Mouse (Mus musculus) cerebellum, adult (tissue): ENCODE measurements around the gene Bag5.
"Not testable (repeated sequence)": the region's sequence is repeated elsewhere in the genome, so short reads cannot be mapped to it uniquely, and the experiment has no call there.

ENCODE experiments used
- ATAC-seq: cut with Nextera tagmentation; 2 replicates; pipeline ENCODE4 v1.9.2; 2017; ENCODE audit warnings: mild to moderate bottlenecking, moderate library complexity, mixed read lengths; ENCODE audit not compliant: insufficient number of reproducible peaks, low FRiP score, low TSS enrichment

Bag5 gene

DNA sequence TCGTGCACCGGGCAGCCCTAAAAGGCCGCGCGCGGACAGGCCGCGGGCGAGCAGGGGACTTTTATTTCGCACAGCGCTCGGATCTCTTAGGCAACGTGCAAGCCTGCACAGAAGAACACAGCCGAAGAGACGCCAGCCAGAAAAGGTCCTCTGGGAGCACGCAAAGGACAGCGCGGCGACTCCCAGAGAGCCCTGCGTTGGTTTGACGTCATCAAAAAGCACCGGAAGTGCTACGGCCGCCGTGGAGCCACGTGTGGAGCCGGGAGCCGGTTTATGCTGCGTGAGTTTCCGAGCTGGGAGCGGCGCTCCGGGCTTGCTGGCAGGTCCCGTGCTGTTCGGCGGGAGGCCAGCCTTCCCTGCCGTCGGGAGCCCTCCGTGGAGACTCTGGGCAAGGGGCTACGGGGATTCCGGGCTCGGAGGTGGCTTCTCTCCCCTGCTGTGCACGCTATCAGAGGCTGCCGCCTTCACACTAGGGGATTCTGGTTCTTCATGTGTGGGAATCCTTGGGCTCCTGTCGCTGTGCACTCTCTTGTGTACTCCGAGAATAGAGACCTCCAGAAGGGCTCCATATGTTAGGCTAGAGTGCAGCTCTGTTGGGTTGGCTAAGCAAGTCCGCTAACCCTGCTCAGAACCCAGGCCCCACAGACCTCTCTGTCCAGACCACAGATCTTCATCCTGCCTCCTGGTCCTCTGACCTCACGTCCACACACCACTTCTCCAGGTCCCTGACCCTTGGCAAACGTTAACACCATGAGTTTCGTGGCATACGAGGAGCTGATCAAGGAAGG, 35.0 kb downstream of the Bag5 start, which contains the start of gene Trmt61a:
Trmt61a (plus strand) TSS at position 224 of the 788 bp plus-strand sequence.
- peak; percentile 63 for ATAC-seq

DNA sequence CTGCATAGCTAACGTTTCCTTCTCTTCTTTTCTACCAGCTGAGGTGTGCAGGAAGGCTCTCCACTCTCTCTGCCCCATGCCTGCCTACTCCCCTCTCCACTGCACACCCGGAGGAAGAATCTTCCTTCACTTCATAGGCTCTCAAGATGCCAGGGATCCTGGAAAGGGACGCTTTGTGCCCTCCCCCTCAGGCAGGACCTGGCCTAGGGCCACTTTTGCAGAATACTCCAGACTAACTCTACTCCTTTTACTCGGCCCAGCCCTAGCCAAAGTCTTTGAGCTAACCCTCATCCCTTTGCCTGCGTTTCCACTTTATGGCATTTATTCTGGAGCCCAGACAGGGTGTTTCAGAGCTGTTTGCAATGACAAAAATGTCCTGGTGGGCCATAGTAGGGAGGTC, 35.6 kb downstream of the Bag5 start:
- ATAC-seq: no peak

DNA sequence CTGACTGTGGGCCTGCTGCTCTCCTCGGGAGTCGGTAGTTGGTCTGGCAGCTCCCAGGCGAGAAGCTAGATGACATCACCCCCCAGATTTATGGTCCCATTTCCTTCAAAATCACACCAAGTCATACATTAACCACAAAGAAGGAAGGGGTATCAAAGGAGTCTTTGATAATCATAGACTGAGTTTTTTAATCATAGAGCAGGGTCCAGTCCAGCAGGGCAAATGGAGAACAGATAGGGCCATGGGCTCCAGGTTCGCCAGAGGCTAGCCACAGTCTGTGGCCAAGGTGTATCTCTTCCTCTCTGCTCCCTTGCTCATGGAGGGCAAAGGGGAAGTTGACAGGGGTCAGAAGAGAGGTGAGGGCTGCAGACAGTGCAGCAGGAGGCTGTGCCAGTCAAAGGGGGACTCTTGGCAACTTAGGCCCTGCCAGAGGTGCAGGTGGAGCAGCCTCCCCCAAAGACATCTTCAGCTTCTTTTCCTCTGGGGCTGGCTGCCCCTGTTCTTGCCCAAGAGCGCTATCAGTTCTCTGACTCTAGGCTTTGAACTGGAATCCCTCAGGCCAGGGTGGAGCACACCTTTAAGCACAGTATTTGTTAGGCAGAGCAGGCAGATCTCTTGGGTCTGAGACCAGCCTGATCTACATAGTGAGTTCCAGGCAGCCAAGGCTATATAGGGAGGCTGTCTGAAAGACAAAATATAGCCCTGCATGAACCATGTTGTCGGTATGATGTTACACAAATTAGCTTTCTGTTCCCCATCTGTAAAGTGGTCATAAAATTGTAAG, 37.1 kb downstream of the Bag5 start:
- no peak for ATAC-seq

DNA sequence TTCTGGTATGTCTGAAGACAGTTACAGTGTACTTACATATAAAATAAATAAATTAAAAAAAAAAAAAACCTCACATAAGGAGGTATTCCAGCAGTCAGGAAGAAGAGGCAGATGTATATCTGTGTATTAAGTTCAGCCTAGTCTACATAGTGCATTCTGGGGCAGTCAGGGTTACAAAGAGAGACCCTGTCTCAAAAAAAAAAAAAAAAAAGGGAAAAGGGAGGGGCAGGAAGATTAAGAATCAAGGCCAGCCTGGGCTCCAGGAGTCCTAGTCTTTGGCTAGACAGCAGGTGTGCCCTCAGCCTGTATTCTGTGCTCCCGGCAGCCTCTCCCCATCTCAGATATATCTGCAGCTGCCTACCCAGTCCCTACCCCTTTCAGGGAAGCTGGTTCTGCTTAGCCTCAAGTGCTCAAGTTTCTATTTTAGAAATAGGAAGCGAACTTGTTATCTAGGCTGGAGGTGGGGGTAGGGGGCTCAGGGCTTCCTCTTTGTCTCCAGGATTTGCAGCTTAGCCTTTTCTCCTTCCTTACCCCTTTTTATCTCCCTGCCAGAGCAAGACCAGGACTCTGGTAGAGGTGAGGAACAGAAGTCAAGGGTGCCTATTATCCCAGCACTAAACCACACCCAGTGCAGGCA, 38.1 kb downstream of the Bag5 start:
- ATAC-seq: no peak

DNA sequence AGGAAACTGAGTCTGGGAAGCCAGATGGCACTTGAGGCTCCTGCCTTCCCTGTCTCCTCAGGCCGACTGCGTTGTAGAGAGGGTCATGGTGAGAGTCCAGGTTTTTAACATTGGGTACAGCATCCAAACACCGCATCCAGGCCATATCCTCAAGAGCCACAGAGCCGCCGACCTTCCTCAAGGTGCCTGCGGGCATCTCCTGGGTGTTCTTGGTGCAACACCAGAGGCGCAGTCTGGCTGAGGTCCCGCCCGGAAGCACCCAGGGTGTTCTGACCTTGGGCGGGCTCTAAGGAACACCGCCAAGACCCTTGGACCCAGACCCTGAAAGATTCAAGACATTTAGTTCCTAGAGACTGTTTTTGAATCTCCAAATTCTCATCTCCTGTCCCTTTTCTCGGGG, 40.5 kb downstream of the Bag5 start:
- peak; percentile 11; the same call in 1 of the 2 replicates for ATAC-seq

DNA sequence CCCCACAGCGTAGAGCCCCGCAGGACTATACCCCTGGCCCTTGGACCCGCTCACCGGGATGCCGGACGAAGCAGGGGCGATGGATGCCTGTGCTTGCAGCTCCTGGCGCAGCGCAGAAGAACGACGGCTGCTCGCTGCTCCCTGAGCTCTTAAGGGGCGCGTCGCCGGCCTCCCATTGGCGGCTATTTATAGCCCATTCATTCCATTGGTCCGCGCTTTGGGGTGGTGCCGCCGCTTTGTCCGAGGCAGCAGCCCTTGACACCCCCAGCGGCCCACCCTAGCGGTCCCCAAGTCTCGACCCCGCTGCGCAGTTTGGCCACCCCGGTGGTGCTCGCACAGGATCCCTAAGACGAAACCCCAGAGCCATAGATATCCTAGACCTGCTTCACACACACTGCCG, 40.9 kb downstream of the Bag5 start, which contains the start of gene Ckb:
Ckb (minus strand) TSS at position 163 of the 400 bp plus-strand sequence.
- ATAC-seq: peak; percentile 74

DNA sequence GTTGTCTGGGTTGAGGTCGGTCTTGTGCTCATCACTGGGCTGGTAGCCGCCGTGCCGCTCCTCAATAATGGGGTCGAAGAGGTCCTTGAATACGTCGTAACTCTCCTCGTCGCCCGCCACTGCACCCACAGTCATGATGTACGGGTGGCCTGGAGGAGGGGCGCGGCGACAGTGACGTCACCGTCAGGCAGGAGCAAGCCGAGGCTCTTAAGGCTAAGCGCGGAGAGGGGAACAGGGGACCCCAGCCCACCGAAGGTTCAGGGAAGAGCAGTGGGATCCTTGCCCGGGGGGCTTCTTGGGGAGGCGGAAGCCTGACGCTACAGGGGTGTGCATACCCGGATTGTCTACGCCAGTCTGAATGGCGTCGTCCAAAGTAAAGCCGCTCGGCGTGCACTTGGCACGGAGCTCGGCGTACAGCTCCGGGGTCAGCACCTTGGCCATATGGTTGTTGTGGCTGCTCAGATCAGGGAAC, 41.6 kb downstream of the Bag5 start:
- ATAC-seq: peak; percentile 19; the same call in 1 of the 2 replicates

DNA sequence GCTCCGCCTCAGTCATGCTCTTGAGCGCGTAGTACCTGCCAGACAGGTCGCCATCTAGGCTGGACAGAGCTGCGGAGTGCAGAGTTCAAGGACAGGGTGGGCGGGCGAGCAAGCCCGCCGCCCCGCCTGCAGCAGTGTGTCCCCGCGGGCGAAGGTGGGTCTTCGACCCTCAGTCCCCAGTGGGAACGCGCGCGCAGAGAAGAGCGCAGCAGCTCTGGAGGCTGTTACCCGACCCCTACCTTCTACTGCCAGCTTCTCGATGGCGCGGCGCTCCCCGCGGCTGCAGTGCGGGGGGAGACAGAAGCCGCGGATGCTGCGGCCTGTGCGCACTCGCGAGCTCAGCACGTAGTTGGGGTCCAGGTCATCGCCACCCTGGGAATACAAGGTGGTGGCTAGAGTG, 42.1 kb downstream of the Bag5 start:
- no peak for ATAC-seq

DNA sequence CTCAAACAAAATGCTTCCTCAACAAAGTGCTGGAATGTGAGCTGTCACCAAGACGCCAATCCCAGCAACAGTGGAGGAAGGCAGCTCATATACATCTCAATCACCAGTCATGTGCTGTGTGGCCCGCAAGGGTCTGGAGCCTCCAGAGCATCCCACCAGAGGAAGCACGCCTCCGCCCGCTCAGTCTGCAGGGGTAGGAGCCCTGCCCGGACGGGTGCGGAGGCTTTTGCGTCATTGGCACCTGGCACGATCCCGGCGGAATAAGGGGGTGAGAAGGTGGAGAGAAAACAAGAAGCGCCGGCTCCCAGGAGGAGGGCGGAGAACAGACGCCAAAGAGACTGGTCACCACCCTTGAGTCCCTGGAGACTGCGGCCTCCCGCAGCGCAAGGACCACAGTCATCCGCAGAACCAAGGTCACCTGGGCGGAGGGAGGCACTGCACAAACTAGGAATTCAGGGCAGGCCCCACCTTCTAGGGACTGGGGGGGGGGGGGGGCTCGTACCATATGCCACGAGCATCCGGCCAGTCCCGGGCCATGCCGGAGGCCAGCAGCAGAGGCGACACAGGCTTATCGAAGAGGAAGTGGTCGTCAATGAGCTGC, 42.6 kb downstream of the Bag5 start:
- ATAC-seq: peak; percentile 37; the same call in 1 of the 2 replicates

DNA sequence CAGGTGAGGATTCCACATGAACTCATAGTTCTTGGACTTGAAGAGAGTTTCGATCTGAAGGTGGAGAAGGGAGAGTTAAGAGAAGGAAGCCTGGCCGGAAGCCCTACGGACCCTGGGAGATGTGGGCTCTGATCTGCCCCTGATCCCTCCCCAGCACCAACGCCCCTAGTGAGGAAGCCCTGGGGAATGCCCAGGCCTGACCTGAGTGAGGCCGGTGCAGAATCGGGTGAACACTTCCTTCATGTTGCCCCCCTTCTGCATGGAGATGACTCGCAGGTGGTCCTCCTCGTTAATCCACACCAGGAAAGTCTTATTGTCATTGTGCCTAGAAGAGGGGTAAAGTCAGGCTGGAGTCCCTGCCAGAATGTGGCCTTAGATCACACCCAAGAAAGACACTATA, 43.1 kb downstream of the Bag5 start:
- no peak for ATAC-seq

DNA sequence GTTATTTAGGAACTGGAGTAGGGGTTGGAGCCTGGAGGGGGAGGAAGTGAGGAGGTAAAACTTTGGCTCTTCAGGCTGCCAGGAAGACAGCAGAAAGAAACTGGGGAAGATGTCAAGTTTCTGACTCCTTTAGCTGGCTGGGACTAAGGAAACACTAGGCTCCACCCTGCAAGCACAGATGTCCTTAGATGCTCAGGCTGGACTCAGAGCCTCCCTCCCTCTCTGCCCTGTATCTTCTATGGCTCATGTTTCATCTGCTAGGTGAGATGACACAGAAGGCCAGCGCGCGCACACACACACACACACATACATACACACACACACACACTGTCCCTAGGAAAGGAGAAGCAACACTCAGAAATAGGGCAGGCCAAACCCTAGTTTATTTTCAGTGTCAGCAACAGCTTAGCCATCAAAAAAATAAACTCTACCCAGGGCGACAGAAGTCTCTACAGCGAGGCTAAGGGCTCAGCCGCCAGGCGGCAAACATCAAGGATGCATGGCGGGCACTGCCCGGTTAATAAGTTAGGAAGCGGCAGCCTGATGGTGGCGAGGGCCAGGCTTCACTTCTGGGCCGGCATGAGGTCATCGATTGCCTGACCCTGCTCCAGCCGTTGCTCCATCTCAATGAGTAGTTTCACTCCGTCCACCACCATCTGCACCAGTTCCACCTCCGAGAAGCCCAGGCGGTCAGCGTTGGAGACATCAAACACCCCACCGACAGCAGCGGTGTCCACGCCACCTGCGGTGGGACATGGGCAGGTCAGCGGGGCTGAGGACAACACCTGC, 43.9 kb downstream of the Bag5 start:
- ATAC-seq: no peak

DNA sequence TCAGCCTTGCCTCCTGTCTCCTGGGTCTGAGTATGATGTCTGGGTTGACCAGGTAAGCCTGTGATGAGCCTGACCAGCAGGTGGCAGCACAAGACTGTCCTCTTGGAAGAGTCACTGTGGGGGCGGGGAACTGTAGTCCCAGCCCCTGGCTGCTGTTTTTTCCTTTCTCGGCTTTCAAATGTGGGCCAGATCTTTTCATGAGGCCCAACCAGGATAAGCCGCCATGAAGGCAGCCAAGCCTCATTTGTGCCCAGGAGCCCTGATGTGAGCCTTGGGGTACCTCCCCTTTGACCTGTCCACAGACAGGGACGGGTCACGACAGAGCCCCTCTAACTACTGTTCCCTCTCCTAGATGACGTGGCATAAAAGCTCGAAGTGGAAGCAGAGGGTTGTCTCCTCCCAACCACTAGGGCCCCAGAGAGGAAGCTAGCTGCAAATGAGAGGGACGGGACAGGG, 44.6 kb downstream of the Bag5 start:
- ATAC-seq: peak; percentile 42

DNA sequence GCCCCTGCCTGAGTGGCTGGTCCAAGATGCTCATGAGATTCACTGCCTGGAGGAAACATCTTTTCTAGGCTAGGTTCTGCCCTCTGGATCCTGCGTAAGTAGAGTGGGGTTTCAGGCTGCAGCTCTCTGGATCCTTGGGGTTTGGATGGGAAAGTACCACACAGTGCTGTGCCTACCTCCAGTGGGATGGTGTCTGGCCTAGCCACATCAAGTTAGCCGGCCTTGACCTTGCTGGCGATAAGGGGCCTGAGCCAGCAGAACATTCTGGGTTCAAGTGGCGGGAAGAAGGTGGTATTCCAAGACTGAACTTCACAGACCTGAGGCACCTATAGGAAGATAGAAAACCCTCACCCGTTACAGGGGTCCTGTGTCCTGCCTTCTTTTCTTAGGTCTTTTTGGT, 45.6 kb downstream of the Bag5 start:
- ATAC-seq: no peak

DNA sequence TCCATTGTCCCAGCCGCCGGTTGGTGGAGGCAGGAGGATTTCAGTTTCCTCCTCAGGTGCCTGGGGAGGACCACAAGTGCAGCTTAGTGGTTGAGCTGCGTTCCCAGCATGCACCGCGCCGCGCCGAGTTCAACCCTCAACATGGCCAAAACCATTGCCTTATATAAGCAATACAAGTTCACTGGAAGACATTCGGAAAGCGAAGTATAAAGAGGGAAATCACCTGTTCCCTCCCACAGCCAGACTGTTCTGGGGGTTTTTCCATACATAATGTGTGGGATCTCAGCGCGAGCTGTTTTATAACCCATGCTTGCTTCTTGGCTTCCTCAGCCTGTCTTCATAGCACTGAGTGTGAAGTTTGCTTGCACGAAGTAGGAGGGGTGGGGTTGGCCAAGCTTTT, 46.7 kb downstream of the Bag5 start:
- no peak for ATAC-seq

DNA sequence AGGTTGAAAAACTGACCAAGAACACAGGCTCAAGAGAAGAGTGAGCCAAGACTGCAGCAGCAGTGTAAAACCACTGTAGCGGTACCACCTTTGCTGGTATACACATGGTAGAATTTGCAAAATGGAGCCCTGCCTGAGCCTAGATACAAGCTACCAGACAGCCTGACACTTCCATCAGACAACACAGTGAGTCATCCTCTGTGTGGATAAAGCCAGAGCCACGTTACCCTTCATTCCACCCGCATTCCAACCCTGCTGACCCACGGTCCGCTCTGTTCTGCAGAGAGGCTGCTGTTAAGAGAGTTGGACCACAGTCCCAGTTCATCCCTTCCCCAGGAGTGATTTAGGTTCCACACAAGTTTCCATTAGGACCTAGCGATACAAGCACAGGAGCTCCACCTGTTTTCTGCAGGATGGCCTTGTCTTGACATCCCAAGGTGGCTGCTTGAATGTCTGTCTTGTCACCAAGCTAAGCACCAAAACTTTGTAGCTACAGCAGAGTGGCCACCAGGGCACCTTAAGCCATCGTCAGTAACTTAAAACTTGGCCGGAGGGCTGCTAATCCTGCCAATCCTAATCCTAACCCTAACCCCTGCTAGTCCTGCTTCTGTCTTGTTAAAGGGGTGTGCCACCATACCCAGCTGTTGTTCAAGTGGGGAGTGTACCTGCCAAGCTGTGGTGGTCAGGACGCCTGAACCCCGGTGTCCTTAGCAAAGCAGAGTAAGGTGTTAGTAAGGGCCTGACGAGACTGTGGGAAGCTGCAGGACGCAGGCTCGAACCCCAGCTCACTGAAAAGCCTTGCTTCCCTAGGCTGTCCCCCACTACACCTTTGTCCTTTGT, 47.8 kb downstream of the Bag5 start:
- ATAC-seq: no peak

DNA sequence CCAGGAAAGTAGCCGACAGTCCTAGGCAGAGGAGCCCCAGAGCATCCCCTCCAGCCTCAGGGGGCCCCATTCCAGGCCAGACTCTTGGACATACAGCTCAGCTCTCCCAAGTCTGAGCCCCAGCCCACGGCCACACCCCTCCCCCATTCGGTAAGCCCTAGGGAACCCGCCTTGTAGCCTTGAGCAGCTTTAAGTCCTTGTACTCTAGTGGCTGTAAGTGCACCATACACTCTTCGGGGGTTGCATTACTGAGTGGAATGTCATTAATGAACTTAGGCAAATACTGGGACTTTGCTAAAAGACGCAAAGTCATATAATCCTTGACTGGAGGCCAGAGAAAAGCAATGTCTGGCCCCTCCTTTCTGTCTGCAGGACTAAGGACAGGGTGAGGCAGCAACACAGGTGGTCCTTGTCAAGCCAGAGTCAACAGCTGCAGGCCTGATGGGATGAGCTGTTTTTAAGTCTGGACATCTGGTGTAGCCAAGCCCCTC, 48.9 kb downstream of the Bag5 start:
- no peak for ATAC-seq

DNA sequence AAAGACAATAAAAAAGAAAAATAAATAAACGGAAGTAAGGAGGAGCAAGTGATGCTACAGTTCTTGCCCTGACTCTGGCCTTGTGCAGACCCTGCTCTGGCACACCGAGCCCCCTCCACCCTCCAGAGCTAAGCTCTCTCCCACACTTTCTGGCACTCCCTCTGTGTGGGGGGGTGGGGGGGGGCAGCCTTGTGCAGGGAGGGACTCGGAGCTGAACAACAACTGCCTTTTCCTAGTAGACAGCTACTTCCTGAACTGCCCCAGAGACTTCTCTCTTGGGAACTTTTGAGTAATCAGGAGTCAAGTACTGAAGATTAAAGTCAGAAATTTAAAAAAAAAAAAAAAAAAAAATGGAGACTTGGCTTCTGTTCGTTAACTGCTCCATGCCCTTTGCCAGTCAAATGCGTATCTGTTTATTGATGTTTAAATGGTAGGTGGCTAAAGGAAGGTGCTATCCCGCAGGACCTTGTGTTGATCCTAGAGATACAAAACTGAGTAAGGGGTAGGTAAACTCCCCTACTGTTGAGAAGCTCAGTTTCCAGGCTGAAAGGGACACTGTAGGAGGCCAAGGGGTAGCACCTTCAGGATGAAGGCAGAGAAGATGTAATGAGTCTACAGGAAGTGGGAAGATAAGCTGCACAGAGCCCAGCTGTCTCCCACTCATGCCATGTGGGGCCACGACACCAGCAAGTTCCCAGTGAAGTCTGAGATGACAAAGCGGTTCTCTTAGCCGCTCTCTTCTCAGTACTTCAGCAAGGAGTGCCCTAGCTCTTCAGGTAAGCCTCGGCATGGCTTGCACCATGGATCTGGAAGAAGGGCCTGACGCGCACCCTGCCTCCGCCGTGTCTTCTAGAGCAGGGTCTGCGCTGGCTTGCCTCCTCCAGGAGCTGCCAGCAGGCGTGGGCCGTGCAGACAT, 49.6 kb downstream of the Bag5 start:
- ATAC-seq: no peak

DNA sequence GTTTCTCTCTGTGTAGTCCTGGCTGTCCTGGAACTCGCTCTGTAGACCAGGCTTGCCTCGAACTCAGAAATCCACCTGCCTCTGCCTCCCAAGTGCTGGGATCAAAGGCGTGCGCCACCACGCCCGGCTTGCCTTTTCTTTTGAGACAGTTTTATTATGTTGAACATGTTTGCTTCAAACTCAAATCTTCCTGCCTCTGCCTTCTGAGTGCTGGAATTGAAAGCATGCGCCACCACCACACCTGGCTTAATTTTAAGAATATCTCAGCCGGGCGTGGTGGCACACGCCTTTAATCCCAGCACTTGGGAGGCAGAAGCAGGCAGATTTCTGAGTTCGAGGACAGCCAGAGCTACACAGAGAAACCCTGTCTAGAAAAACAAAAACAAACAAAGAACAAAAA, 51.5 kb downstream of the Bag5 start:
- not testable (repeated sequence) for ATAC-seq
